ENCODE assay signal across 9 mouse cellular contexts in genomic region chr3:63905241-63905640, GRCm38 (mm10). TPM values are rescaled to one million over a fixed set of nuclear protein-coding genes. Genes with fewer than 3 reads are reported as not detected.
DNase-seq lines count a peak whose midpoint lies in the region; ATAC-seq lines count a peak whose summit lies in the region.
"Had no signal": no experiment of that assay in that cellular context is flagged by ENCODE, and none has a peak within 500 bp of the region (broad histone marks: within the 10 kb centered on the region; RNA-seq: fewer than 3 reads in every experiment).

No protein-coding gene starts in this region.

- H3K9me3 ChIP-seq in lung, embryonic 16.5 days (ENCODE audit: control insufficient read depth, low read length): no peaks in the 10 kb centered on the region
- H3K9me3 ChIP-seq in forebrain, embryonic 16.5 days (ENCODE audit: control insufficient read depth, low read length): no peaks in the 10 kb centered on the region

- H3K4me2 ChIP-seq in lung, embryonic 16.5 days (ENCODE audit: low read depth, low read length): peak overlapping the region; percentile 62
- H3K4me2 ChIP-seq in forebrain, embryonic 16.5 days (ENCODE audit: low read length): peak overlapping the region; percentile 66

- ATAC-seq in lung, embryonic 16.5 days (ENCODE audit: low read depth): no peak
- ATAC-seq in forebrain, embryonic 16.5 days: peak; percentile 59; the same call in 1 of the 2 replicates

- H3K4me3 ChIP-seq in lung, embryonic 16.5 days (ENCODE audit: low read length): peak overlapping the region; percentile 38
- H3K4me3 ChIP-seq in forebrain, embryonic 16.5 days (replicated peaks; ENCODE audit: low read length): peak overlapping the region; percentile 39
- H3K4me3 ChIP-seq: erythroblast, embryonic 14.5 days had no signal

- DNase-seq in adrenal gland, adult 2 months: peak; percentile 18
- no peak for DNase-seq in adrenal gland, adult 18-20 months (ENCODE audit: low spot score in 2 of 2)
- DNase-seq in lung, postnatal 25 days (ENCODE audit: low spot score): no peak
- DNase-seq in kidney, postnatal 4 days: peak; percentile 41 to 57
- DNase-seq in retina, embryonic 14.5 days (ENCODE audit: low spot score): peak; percentile 39
- DNase-seq in thymus, adult 18-20 months: no peak

- 3% methylated on average over 18 of the region's 18 CpGs for WGBS in lung, embryonic 16.5 days
- WGBS in forebrain, embryonic 16.5 days: 0% methylated on average over 18 of the region's 18 CpGs

- no peaks in the 10 kb centered on the region; the same call in 1 of the 2 replicates for H3K27me3 ChIP-seq in lung, embryonic 16.5 days (ENCODE audit: control insufficient read depth, insufficient read depth, low read depth, low read length)
- H3K27me3 ChIP-seq in forebrain, embryonic 16.5 days (replicated peaks; ENCODE audit: control insufficient read depth, insufficient read depth, low read length): no peaks in the 10 kb centered on the region

- no peak overlapping the region for H3K27ac ChIP-seq in lung, embryonic 16.5 days (ENCODE audit: low read length)
- no peak overlapping the region for H3K27ac ChIP-seq in forebrain, embryonic 16.5 days (ENCODE audit: low read length)

- peak overlapping the region; percentile 26; the same call in 1 of the 2 replicates for H3K9ac ChIP-seq in lung, embryonic 16.5 days (ENCODE audit: low read length)
- peak overlapping the region; percentile 56 for H3K9ac ChIP-seq in forebrain, embryonic 16.5 days (replicated peaks; ENCODE audit: low read depth, low read length)

- no peaks in the 10 kb centered on the region for H3K36me3 ChIP-seq in lung, embryonic 16.5 days (ENCODE audit: control insufficient read depth, insufficient read depth, low read length)
- H3K36me3 ChIP-seq in forebrain, embryonic 16.5 days (ENCODE audit: control insufficient read depth, insufficient read depth): no peaks in the 10 kb centered on the region

- peaks cover 3% of the 10 kb centered on the region; the same call in 1 of the 2 replicates for H3K4me1 ChIP-seq in lung, embryonic 16.5 days (replicated peaks; ENCODE audit: control insufficient read depth, insufficient read depth, low read length)
- peaks cover 6% of the 10 kb centered on the region; the same call in 1 of the 2 replicates for H3K4me1 ChIP-seq in forebrain, embryonic 16.5 days (replicated peaks; ENCODE audit: control insufficient read depth, insufficient read depth, low read length)

RNA-seq across cellular contexts. Expression of gene Plch1, which starts 6.0 kb away (rescaled TPM):
- total RNA-seq in adrenal gland, adult 2 months (2021): not detected
- polyA plus RNA-seq in adrenal gland, adult 2 months (2012; rRNA removed): not detected in 2 replicates
- under 1 TPM in 1 of 2 experiments, not detected in 1; 0.06 TPM for total RNA-seq in adrenal gland, adult 18-20 months (2021)
- polyA plus RNA-seq in lung, embryonic 16.5 days (2015; fragmentation: Nextera tagmentation; extraction: Ambion mirVana): 4.8 and 5.4 TPM in 2 replicates
- polyA plus RNA-seq in forebrain, embryonic 16.5 days (2015; fragmentation: Nextera tagmentation; extraction: Ambion mirVana): 5.6 and 6.1 TPM in 2 replicates
- polyA plus RNA-seq: erythroblast, embryonic 14.5 days had no signal

RNA-seq across cellular contexts. Expression of gene E130311K13Rik, which starts 24.0 kb away (rescaled TPM):
- 10 to 100 TPM in 1 of 2 experiments, 1 to 10 TPM in 1; 9.2 to 14.5 TPM for total RNA-seq in adrenal gland, adult 2 months (2021)
- polyA plus RNA-seq in adrenal gland, adult 2 months (2012; rRNA removed): 5.7 and 5.9 TPM in 2 replicates
- 1 to 10 TPM; 7.0 to 8.1 TPM for total RNA-seq in adrenal gland, adult 18-20 months (2021)
- polyA plus RNA-seq in lung, embryonic 16.5 days (2015; fragmentation: Nextera tagmentation; extraction: Ambion mirVana): 6.3 and 7.0 TPM in 2 replicates
- 7.2 and 7.5 TPM in 2 replicates for polyA plus RNA-seq in forebrain, embryonic 16.5 days (2015; fragmentation: Nextera tagmentation; extraction: Ambion mirVana)
- polyA plus RNA-seq: erythroblast, embryonic 14.5 days had no signal

RNA-seq across cellular contexts. Expression of gene Slc33a1, which starts 59.3 kb away (rescaled TPM):
- total RNA-seq in adrenal gland, adult 2 months (2021): 10 to 100 TPM; 25.5 to 39.3 TPM
- 33.2 and 35.2 TPM in 2 replicates for polyA plus RNA-seq in adrenal gland, adult 2 months (2012; rRNA removed)
- total RNA-seq in adrenal gland, adult 18-20 months (2021): 10 to 100 TPM; 20.3 to 32.5 TPM
- 15.6 and 17.1 TPM in 2 replicates for polyA plus RNA-seq in lung, embryonic 16.5 days (2015; fragmentation: Nextera tagmentation; extraction: Ambion mirVana)
- 19.3 and 20.5 TPM in 2 replicates for polyA plus RNA-seq in forebrain, embryonic 16.5 days (2015; fragmentation: Nextera tagmentation; extraction: Ambion mirVana)

Comparison
In these comparisons a context has a peak if more than half of its experiments do, and no peak if none do; other contexts are left out.
1. DNase-seq: peak in adrenal gland, adult 2 months (single experiment), kidney, postnatal 4 days (2 of 2) and retina, embryonic 14.5 days (single experiment); none in adrenal gland, adult 18-20 months (0 of 2), lung, postnatal 25 days (single experiment) and thymus, adult 18-20 months (0 of 2).